Mouse (Mus musculus) embryonic facial prominence, embryonic 14.5 days (tissue): ENCODE data around the gene Gm28043. TPM values are rescaled to one million over a fixed set of nuclear protein-coding genes. Genes with fewer than 3 reads are reported as not detected.

Source experiments
- ATAC-seq: fragments of 200-750 bp; cut with Nextera tagmentation; 2 replicates; pipeline ENCODE4 v1.8.0; 2017; ENCODE audit warnings: low read depth, moderate number of reproducible peaks, moderate TSS enrichment
- DNase-seq: peaks from one replicate; pipeline ENCODE4 v3.0.0-alpha.2; 2015; ENCODE audit warnings: low spot score
- H3K27ac ChIP-seq: fragments of 300-500 bp; sonication (generic); replicated peaks from 2 replicates; pipeline ENCODE4 v1.5.1; 2014; ENCODE audit warnings: low read depth, mild to moderate bottlenecking, low read length, moderate library complexity
- H3K27me3 ChIP-seq: fragments of 300-500 bp; sonication (generic); replicated peaks from 2 replicates; pipeline ENCODE4 v1.6.1; 2014; ENCODE audit warnings: low read length; ENCODE audit not compliant: control insufficient read depth, insufficient read depth
- H3K36me3 ChIP-seq: fragments of 300-500 bp; sonication (generic); 2 replicates; pipeline ENCODE4 v1.6.1; 2014; ENCODE audit warnings: low read length, mixed read lengths; ENCODE audit not compliant: control insufficient read depth, insufficient read depth
- H3K4me1 ChIP-seq: fragments of 300-500 bp; sonication (generic); 2 replicates; pipeline ENCODE4 v1.6.1; 2014; ENCODE audit warnings: antibody characterized with exemption, low read length; ENCODE audit not compliant: control insufficient read depth, insufficient read depth
- H3K4me2 ChIP-seq: fragments of 300-500 bp; sonication (generic); 2 replicates; pipeline ENCODE4 v1.6.1; 2014; ENCODE audit warnings: low read depth, mild to moderate bottlenecking, low read length, moderate library complexity, mixed read lengths
- H3K4me3 ChIP-seq: fragments of 300-500 bp; sonication (generic); 2 replicates; pipeline ENCODE4 v1.5.1; 2014; ENCODE audit warnings: low read depth, mild to moderate bottlenecking, low read length
- H3K9ac ChIP-seq: fragments of 300-500 bp; sonication (generic); 2 replicates; pipeline ENCODE4 v1.6.1; 2014; ENCODE audit warnings: low read depth, mild to moderate bottlenecking, low read length, moderate library complexity, mixed read lengths
- H3K9me3 ChIP-seq: fragments of 300-500 bp; sonication (generic); 2 replicates; pipeline ENCODE4 v1.6.1; 2016; ENCODE audit warnings: low read length; ENCODE audit not compliant: control insufficient read depth
- WGBS: fragments of 180-500 bp; shearing (Covaris S2); extraction: QIAGEN DNeasy Blood & Tissue Kit; methylation state at CpG from one replicate; pipeline ENCODE4 v1.1.7; 2014; 5-methylcytosine and 5-hydroxymethylcytosine counted together
- polyA plus RNA-seq: library from polyadenylated mRNA; unstranded; fragments of >200 nt; fragmentation: Nextera tagmentation; extraction: Ambion mirVana; gene quantifications from 2 replicates; pipeline ENCODE4 v1.2.1, GENCODE M21; 2014

Gm28043 gene
- 2.2 and 2.6 TPM in 2 replicates for polyA plus RNA-seq

DNA sequence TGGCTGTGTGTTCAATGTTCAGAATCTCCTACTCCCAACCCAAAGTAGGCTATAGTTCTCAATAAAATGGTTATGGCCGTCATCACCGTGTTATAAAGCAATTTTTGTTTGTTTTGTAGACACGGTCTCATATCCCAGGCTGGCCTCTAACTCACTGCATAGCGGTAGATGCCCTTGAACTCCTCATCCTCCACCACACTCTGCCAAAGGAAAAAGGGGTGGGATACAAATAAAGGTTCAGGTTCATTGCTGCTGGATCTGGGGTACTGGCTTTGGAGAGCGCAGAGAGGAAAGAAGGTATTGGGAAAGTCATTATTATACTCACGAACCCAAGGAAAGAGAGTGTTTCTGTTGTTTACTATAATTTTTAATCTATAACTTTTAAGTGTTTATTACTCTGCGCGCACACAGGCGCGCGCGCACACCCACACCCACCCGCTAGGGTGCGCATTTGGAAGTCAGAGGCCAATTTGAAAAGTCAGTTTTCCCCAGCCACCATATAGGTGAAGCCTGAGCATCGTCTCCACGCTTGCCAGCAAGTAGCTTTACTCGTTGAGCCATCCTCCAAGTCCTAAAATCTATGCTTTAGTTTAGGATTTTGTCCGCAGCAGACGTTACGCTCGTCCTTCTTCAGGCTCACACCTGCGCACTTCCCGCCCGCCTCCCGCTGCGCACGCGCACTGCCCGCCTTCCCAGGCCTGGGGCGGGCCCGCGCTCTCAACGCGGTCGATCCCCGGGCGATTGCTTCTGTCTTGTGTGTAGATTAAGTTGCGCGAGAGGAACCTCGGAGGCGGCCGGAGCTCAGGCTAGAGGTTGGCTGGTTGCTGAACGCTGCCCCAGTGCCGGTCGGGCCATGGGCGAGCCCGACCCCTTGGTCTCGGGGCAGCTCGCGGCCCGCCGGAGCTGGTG is at the start of gene Gm28043, which contains the start of gene Rnf8:
Gene Gm28043 (plus strand): TSS at position 762 of the 909 bp plus-strand sequence.
Gene Rnf8 (plus strand): TSS at position 676 of the 909 bp plus-strand sequence.
- Histone ChIP-seq H3K27ac (peak within 1 kb of the TSS; percentile 94), H3K4me1 (peaks cover 19% of the 10 kb centered on the region), H3K36me3 (peaks cover 14% of the 10 kb centered on the region), H3K4me3 (peak within 1 kb of the TSS; percentile 83), H3K27me3 (no peaks in the 10 kb centered on the region), H3K4me2 (peak within 1 kb of the TSS; percentile 83), H3K9ac (peak within 1 kb of the TSS; percentile 98), H3K9me3 (no peaks in the 10 kb centered on the region)
- peak; percentile 96 for ATAC-seq
- 2% methylated on average over 42 of the region's 52 CpGs for WGBS
- peak; percentile 97 for DNase-seq

DNA sequence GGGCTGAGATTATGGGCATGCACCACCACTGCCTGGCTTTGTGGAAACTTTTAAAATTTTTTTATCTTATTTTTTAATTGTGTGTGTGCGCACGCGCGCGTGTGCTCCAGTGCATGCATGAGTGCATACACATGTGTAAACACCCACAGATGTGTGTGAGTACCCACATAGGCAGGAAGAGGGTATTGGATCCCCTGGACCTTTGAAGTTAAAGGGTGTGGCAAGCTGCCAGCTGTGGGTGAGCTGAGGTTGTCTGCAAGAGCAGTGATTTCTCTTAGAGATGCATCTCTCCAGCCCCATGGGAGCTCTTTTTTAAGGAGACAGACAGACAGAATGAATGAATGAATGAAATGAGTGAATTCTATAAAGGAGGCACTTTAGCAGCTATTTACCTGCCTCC is 49.2 kb upstream of the Gm28043 start:
- H3K9ac ChIP-seq = no peak overlapping the region
- WGBS = 96% methylated on average over 5 of the region's 5 CpGs
- no peak for ATAC-seq

DNA sequence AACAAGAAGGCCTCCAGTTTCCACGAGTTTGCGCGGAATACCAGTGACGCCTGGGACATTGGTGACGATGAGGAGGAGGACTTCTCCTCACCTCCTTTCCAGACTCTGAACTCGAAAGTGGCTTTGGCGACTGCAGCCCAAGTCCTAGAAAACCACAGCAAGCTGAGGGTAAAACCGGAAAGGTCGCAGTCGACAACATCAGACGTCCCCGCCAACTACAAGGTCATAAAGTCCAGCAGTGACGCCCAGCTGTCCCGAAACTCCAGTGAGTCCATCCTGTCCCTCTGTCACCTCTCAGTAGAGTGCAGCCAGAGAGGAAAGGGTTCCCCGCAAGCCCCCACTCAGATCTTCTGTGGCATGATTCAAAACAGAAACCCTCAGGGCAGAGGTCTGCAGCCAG is 46.2 kb upstream of the Gm28043 start:
- Histone ChIP-seq H3K4me3 (no peak overlapping the region), H3K9ac (no peak overlapping the region), H3K36me3 (peaks cover 67% of the 10 kb centered on the region), H3K9me3 (no peaks in the 10 kb centered on the region), H3K27me3 (no peaks in the 10 kb centered on the region), H3K27ac (no peak overlapping the region), H3K4me1 (no peaks in the 10 kb centered on the region), H3K4me2 (no peak overlapping the region)
- WGBS = 88% methylated on average over 15 of the region's 15 CpGs
- DNase-seq (no peak), ATAC-seq (no peak)

More for the DNA sequence above, 49.2 kb upstream of the Gm28043 start:
- H3K27ac ChIP-seq = no peak overlapping the region
- no peak for DNase-seq
- H3K4me2 ChIP-seq = no peak overlapping the region
- no peaks in the 10 kb centered on the region for H3K27me3 ChIP-seq
- H3K36me3 ChIP-seq = peaks cover 40% of the 10 kb centered on the region
- no peaks in the 10 kb centered on the region for H3K9me3 ChIP-seq
- no peak overlapping the region for H3K4me3 ChIP-seq
- no peaks in the 10 kb centered on the region for H3K4me1 ChIP-seq

DNA sequence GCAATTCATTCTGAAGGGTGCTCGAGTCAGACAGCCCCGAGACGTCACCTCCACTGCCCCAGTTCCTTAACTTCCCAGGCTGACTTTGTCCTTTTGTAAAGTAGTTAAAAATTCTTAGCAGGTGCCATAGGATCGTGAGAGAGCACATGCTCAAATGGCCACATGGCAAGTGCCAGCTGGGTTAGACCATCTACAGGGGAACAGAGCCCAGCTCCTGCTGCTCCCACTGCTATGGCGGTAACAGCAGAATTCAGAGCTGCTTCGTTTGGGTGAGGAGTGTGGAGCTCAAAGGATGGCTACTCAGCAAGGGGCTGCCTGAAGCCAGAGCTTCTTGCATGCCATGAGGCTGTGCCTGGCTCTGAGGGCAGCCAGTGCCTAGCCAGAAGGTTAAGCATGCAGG is 44.8 kb upstream of the Gm28043 start:
- no peak for DNase-seq
- ATAC-seq = no peak
- Histone ChIP-seq H3K9me3 (no peaks in the 10 kb centered on the region), H3K4me1 (no peaks in the 10 kb centered on the region), H3K36me3 (peaks cover 67% of the 10 kb centered on the region), H3K27ac (no peak overlapping the region), H3K4me2 (no peak overlapping the region), H3K9ac (no peak overlapping the region), H3K4me3 (no peak overlapping the region), H3K27me3 (no peaks in the 10 kb centered on the region)
- WGBS = 85% methylated on average over 6 of the region's 6 CpGs

DNA sequence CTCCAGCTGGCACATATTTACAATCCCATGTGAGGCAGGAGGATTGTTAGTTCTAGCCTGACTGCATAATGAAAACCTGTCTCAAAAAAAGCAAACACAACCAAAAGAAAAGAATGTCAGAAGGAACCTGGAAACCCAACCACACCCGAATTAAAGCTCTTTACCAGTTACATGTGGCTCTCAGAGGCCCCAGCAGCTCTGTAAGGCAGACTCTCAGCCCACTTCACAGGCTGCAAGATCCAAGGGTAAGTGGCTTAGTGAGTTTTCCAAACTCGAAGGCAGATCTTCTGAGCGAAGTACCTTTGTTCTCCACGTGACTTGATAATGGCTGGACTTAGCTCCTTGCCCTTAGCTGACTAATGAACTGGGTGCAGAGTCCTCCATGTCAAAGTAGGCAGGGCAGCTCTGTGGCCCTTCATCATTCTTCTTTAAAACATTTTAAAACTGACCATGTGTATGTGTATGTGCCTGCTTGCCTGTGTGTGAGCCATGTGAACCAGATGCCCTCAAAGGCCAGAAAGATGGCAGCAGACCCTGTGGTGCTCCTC is 35.0 kb upstream of the Gm28043 start:
- H3K36me3 ChIP-seq = peaks cover 73% of the 10 kb centered on the region
- ATAC-seq = no peak

DNA sequence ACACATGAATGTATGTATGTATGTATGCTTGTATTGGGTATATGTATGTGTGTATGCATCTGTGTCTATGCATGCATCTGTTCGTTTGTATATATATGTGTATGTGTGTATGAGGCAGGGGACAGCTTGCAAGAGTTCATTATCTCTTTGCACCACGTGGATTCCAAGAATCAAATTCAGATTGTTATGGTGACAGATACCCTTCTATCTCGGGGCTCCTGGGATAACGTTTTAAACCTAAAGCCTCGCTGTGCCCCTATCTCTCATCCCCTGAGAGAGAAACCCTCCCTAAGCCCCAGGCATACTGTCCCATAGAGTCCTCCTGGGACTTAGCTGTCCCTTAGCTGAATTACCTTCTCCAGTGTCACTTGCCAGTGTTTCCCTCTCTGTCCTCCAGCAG is 31.1 kb upstream of the Gm28043 start:
- no peak for ATAC-seq
- Histone ChIP-seq H3K4me1 (no peaks in the 10 kb centered on the region), H3K36me3 (peaks cover 42% of the 10 kb centered on the region), H3K27me3 (no peaks in the 10 kb centered on the region), H3K9ac (no peak overlapping the region), H3K9me3 (no peaks in the 10 kb centered on the region), H3K27ac (no peak overlapping the region), H3K4me3 (no peak overlapping the region), H3K4me2 (no peak overlapping the region)
- 82% methylated on average over 5 of the region's 5 CpGs for WGBS
- DNase-seq = no peak

More for the DNA sequence above, 35.0 kb upstream of the Gm28043 start:
- H3K27me3 ChIP-seq = no peaks in the 10 kb centered on the region
- H3K27ac ChIP-seq = no peak overlapping the region
- WGBS = 71% methylated on average over 4 of the region's 4 CpGs
- H3K4me3 ChIP-seq = no peak overlapping the region
- no peaks in the 10 kb centered on the region for H3K9me3 ChIP-seq
- H3K4me2 ChIP-seq = no peak overlapping the region
- no peaks in the 10 kb centered on the region for H3K4me1 ChIP-seq
- no peak for DNase-seq
- H3K9ac ChIP-seq = no peak overlapping the region

DNA sequence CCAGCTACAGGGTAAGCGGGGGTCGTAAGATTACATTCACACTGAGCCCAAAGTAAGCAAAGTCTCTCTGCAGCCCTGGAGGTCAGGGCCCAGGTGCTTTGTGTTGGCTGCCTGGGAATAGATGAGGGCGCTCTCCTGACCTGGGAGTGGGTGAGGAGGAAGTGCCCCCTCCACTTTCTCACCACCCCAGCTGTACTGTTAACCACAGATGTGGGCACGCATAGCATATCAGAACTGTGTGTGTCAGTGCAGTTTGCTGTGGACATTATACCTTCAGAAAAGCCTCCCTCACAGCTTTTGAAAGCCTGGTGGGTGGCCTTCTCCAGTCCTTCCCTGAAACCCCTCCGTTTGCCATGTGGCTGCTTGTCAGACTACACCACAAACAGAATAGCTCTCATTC is 30.4 kb upstream of the Gm28043 start:
- Histone ChIP-seq H3K4me3 (no peak overlapping the region), H3K4me2 (no peak overlapping the region), H3K9me3 (no peaks in the 10 kb centered on the region), H3K4me1 (no peaks in the 10 kb centered on the region), H3K9ac (no peak overlapping the region), H3K27ac (no peak overlapping the region), H3K36me3 (peaks cover 35% of the 10 kb centered on the region), H3K27me3 (no peaks in the 10 kb centered on the region)
- WGBS = 71% methylated on average over 4 of the region's 5 CpGs
- ATAC-seq = no peak
- no peak for DNase-seq

DNA sequence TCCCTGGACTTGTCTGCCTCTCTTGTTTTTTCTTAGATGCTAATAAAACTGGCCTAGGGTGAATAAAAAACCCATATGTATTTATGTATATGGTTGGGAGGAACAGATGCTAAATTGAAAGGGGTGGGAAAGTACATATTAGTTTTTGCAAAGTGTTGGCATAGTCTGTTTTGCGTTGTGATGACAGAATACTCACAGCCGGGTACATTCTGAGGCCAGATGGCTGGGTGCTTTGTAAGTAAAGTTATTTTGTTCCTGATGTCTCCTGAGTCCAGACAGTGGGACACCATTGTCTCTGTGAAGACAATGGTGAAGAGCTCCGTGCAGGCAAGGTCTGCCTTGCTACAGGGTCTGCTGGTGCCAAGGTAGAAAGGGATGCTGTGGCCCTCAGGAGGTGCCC is 29.9 kb upstream of the Gm28043 start:
- no peak overlapping the region for H3K4me2 ChIP-seq
- H3K4me1 ChIP-seq = no peaks in the 10 kb centered on the region
- H3K27me3 ChIP-seq = no peaks in the 10 kb centered on the region
- ATAC-seq = no peak
- H3K9me3 ChIP-seq = no peaks in the 10 kb centered on the region
- no peak overlapping the region for H3K9ac ChIP-seq
- 66% methylated on average over 3 of the region's 3 CpGs for WGBS
- no peak overlapping the region for H3K4me3 ChIP-seq
- DNase-seq = no peak
- peaks cover 31% of the 10 kb centered on the region for H3K36me3 ChIP-seq
- H3K27ac ChIP-seq = no peak overlapping the region
